ENCODE assay signal across 8 mouse cellular contexts in the genomic region with DNA sequence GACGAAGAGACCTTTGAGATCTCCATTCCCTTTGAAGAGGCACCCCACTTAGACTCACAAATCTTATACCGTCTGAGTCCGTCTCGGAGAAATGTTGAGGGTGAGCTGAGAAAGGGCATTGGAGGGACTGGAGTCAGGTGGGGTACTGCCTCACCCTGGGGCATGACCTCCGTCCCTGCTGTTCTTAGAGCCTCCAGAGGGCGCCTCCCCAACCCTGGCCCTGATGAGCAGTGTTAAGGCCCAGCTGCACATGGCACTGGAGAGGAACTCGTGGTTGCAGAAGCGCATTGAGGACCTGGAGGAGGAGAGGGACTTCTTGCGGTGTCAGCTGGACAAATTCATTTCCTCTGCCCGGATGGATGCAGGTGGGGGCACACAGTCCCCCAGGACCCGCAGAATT. TPM values are rescaled to one million over a fixed set of nuclear protein-coding genes. Genes with fewer than 3 reads are reported as not detected.
A peak's percentile ranks its signal among the peaks of the same experiment; 100 is the strongest.
DNase-seq lines count a peak whose midpoint lies in the region.

No protein-coding gene starts in this region.

- intact Hi-C loops in left cerebral cortex, postnatal 36 days (cut with DNase I), result loop anchor here (5.0 kb wide), 1 partner anchor 136 kb away; a partner anchor contains a TSS
- intact Hi-C loops in heart, postnatal 36 days (cut with DNase I), result loop anchor here (10.0 kb wide), 2 partner anchors 193 to 263 kb away; a partner anchor contains a TSS

- DNase-seq in cerebellum, adult 8-10 months, result peak; percentile 42
- no peak for DNase-seq in cerebellum, adult 11 months
- peak; percentile 53 to 64 for DNase-seq in right cerebral cortex, postnatal 10 days (ENCODE audit: low spot score in 2 of 2)
- no peak for DNase-seq in right cerebral cortex, adult 2 months (ENCODE audit: low spot score in 2 of 2)
- peak; percentile 26 to 45 for DNase-seq in kidney, postnatal 4 days
- DNase-seq in thymus, postnatal 14 days, result peak; percentile 54
- DNase-seq in left cerebral cortex, postnatal 36 days (ENCODE audit: low spot score in 2 of 2), result no peak
- DNase-seq in heart, postnatal 36 days, result no peak

RNA-seq across cellular contexts. Expression of a gene that starts 4.1 kb away (rescaled TPM):
- 100 to 1,000 TPM; 162 to 183 TPM for total RNA-seq in left cerebral cortex, postnatal 36 days (2021)
- 10 to 100 TPM; 62.4 to 70.8 TPM for total RNA-seq in heart, postnatal 36 days (2021)

RNA-seq across cellular contexts. Expression of a gene that starts 6.5 kb away (rescaled TPM):
- total RNA-seq in left cerebral cortex, postnatal 36 days (2021), result 10 to 100 TPM; 27.4 to 35.7 TPM
- total RNA-seq in heart, postnatal 36 days (2021), result 1 to 10 TPM; 5.6 to 5.7 TPM

RNA-seq across cellular contexts. Expression of a gene that starts 19.6 kb away (rescaled TPM):
- 1 to 10 TPM; 5.3 to 5.7 TPM for total RNA-seq in left cerebral cortex, postnatal 36 days (2021)
- 1 to 10 TPM; 5.2 to 6.1 TPM for total RNA-seq in heart, postnatal 36 days (2021)

RNA-seq across cellular contexts. Expression of a gene that starts 22.2 kb away (rescaled TPM):
- total RNA-seq in left cerebral cortex, postnatal 36 days (2021), result 100 to 1,000 TPM; 435 to 530 TPM
- total RNA-seq in heart, postnatal 36 days (2021), result 100 to 1,000 TPM; 176 to 184 TPM

RNA-seq across cellular contexts. Expression of a gene that starts 23.9 kb away (rescaled TPM):
- total RNA-seq in left cerebral cortex, postnatal 36 days (2021), result 1 to 10 TPM in 1 of 2 experiments, not detected in 1; 1.1 TPM
- not detected for total RNA-seq in heart, postnatal 36 days (2021)

Comparison
In these comparisons a context has a peak if more than half of its experiments do, and no peak if none do; other contexts are left out.
1. DNase-seq: peak in cerebellum, adult 8-10 months (single experiment), right cerebral cortex, postnatal 10 days (2 of 2), kidney, postnatal 4 days (2 of 2) and thymus, postnatal 14 days (single experiment); none in cerebellum, adult 11 months (single experiment), right cerebral cortex, adult 2 months (0 of 2), left cerebral cortex, postnatal 36 days (0 of 2) and heart, postnatal 36 days (0 of 2).
2. RNA of a gene that starts 6.5 kb away (total RNA-seq): 27.4 to 35.7 TPM in left cerebral cortex, postnatal 36 days; 5.6 to 5.7 TPM in heart, postnatal 36 days; every median in the first group is over 4 times any median in the second.